Mouse (Mus musculus): ENCODE results near the gene Gm28043.

DNA sequence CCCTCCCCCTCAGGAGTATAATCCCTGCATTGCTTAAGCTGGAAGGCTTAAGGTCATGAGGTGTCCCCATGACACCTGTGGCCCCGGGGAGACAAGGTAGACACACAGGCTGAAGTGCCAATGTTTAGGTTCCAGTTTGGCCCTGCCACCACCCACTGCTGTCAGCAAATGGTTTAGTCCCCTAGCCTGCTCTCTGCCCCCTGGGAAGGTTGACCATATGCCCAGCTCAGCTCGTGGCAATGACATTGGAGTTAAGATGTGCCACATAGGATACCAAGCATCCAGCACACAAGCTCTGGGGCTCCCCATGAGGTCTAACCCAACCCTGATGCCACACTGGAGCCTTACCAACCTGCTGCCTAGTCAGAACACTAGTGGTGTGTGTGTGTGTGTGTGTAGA lies 117.8 kb downstream of the Gm28043 start:
- no peak for TF ChIP-seq MYC (IDR thresholded peaks at IDR 0.05; ENCODE audit: low read depth, low read length)
- no peak for TF ChIP-seq SMC3 (IDR thresholded peaks at IDR 0.05; ENCODE audit: low read depth, low read length)
- no peak for TF ChIP-seq POLR2AphosphoS2 (IDR thresholded peaks at IDR 0.05; ENCODE audit: low read depth, low read length)
- TF ChIP-seq JUND (conservative IDR thresholded peaks at IDR 0.05; ENCODE audit: low read depth, low read length): no peak
- no peak for TF ChIP-seq MAX (IDR thresholded peaks at IDR 0.05; ENCODE audit: low read length)
- no peak for TF ChIP-seq CTCF (conservative IDR thresholded peaks at IDR 0.05 in 1 of 2, IDR thresholded peaks at IDR 0.05 in 1 of 2; ENCODE audit: low read depth in 2 of 2, low read length in 2 of 2)
- TF ChIP-seq RAD21 (IDR thresholded peaks at IDR 0.05; ENCODE audit: low read depth, low read length): no peak
- no peak for TF ChIP-seq E2F4 (IDR thresholded peaks at IDR 0.05; ENCODE audit: insufficient replicate concordance, low read depth, low read length)
- TF ChIP-seq JUN (IDR thresholded peaks at IDR 0.05; ENCODE audit: insufficient read depth, low read depth, low read length): no peak
- no peak for TF ChIP-seq CHD2 (IDR thresholded peaks at IDR 0.05; ENCODE audit: low read length)
- TF ChIP-seq POLR2A (IDR thresholded peaks at IDR 0.05; ENCODE audit: low read depth, low read length): no peak
- TF ChIP-seq EP300 (IDR thresholded peaks at IDR 0.05; ENCODE audit: low read length): no peak
- TF ChIP-seq UBTF (IDR thresholded peaks at IDR 0.05; ENCODE audit: low read depth, low read length): no peak
- TF ChIP-seq TBP (conservative IDR thresholded peaks at IDR 0.05; ENCODE audit: low read depth, low read length): no peak
